Mouse (Mus musculus) heart, embryonic 13.5 days (tissue): ENCODE measurements around the gene Col4a1. TPM values are rescaled to one million over a fixed set of nuclear protein-coding genes. Genes with fewer than 3 reads are reported as not detected.

Source experiments
- ATAC-seq: fragments of 200-750 bp; cut with Nextera tagmentation; 2 replicates; pipeline ENCODE4 v1.8.0; 2017; ENCODE audit warnings: moderate TSS enrichment; ENCODE audit not compliant: insufficient number of reproducible peaks, low FRiP score, low TSS enrichment; ENCODE audit errors: extremely low read depth
- H3K27ac ChIP-seq: fragments of 300-500 bp; sonication (generic); replicated peaks from 2 replicates; pipeline ENCODE4 v1.5.1; 2015; ENCODE audit warnings: moderate library complexity, mild to moderate bottlenecking, inconsistent platforms
- H3K27me3 ChIP-seq: fragments of 300-500 bp; sonication (generic); replicated peaks from 2 replicates; pipeline ENCODE4 v1.6.1; 2015; ENCODE audit warnings: mild to moderate bottlenecking, inconsistent platforms
- H3K36me3 ChIP-seq: fragments of 300-500 bp; sonication (generic); 2 replicates; pipeline ENCODE4 v1.6.1; 2015; ENCODE audit warnings: mild to moderate bottlenecking, inconsistent platforms
- H3K4me1 ChIP-seq: fragments of 300-500 bp; sonication (generic); 2 replicates; pipeline ENCODE4 v1.6.1; 2015; ENCODE audit warnings: inconsistent platforms
- H3K4me2 ChIP-seq: fragments of 300-500 bp; sonication (generic); 2 replicates; pipeline ENCODE4 v1.6.1; 2015; ENCODE audit warnings: inconsistent platforms, mild to moderate bottlenecking, moderate library complexity
- H3K4me3 ChIP-seq: fragments of 300-500 bp; sonication (generic); 2 replicates; pipeline ENCODE4 v1.5.1; 2015; ENCODE audit warnings: moderate library complexity, mild to moderate bottlenecking, inconsistent platforms
- H3K9ac ChIP-seq: fragments of 300-500 bp; sonication (generic); 2 replicates; pipeline ENCODE4 v1.6.1; 2015; ENCODE audit warnings: inconsistent platforms, mild to moderate bottlenecking, moderate library complexity
- H3K9me3 ChIP-seq: fragments of 300-500 bp; sonication (generic); 2 replicates; pipeline ENCODE4 v1.6.1; 2016; ENCODE audit warnings: inconsistent platforms
- WGBS: fragments of 180-500 bp; shearing (Covaris S2); methylation state at CpG from one replicate; pipeline ENCODE4 v1.1.7; 2015; ENCODE audit warnings: mixed read lengths; 5-methylcytosine and 5-hydroxymethylcytosine counted together
- polyA plus RNA-seq: library from polyadenylated mRNA; unstranded; fragments of >200 nt; fragmentation: Nextera tagmentation; extraction: Ambion mirVana; gene quantifications from 2 replicates; pipeline ENCODE4 v1.2.1, GENCODE M21; 2015

Col4a1 gene
- polyA plus RNA-seq, 1 experiment from 2014 or later: 164 TPM

GRCm38 (mm10) chr8:11253556-11253955 lies 59.1 kb downstream of the Col4a1 start:
- 50% methylated on average over 1 of the region's 1 CpGs for WGBS
- Histone ChIP-seq H3K9ac (0 out of 2 replicates have a peak overlapping the region, but pooled peaks have one; percentile 37), H3K27ac (peak overlapping the region; percentile 79), H3K9me3 (no peaks in the 10 kb centered on the region), H3K4me2 (no peak overlapping the region), H3K36me3 (no peaks in the 10 kb centered on the region), H3K4me3 (no peak overlapping the region), H3K4me1 (peaks cover 97% of the 10 kb centered on the region), H3K27me3 (no peaks in the 10 kb centered on the region)
- ATAC-seq: no peak

GRCm38 (mm10) chr8:11253041-11253440 lies 59.6 kb downstream of the Col4a1 start:
- Histone ChIP-seq H3K4me1 (peaks cover 95% of the 10 kb centered on the region), H3K4me2 (peak overlapping the region; percentile 32; the same call in 1 of the 2 replicates), H3K27ac (peak overlapping the region; percentile 79), H3K4me3 (no peak overlapping the region), H3K36me3 (no peaks in the 10 kb centered on the region), H3K9me3 (no peaks in the 10 kb centered on the region), H3K27me3 (no peaks in the 10 kb centered on the region), H3K9ac (0 out of 2 replicates have a peak overlapping the region, but pooled peaks have one; percentile 37)
- WGBS: 71% methylated on average over 10 of the region's 10 CpGs
- no peak for ATAC-seq

GRCm38 (mm10) chr8:11252235-11252774 lies 60.3 kb downstream of the Col4a1 start:
- peak; percentile 63; the same call in 1 of the 2 replicates for ATAC-seq
- Histone ChIP-seq H3K4me1 (peaks cover 88% of the 10 kb centered on the region), H3K36me3 (no peaks in the 10 kb centered on the region; the same call in 1 of the 2 replicates)

GRCm38 (mm10) chr8:11250149-11250548 lies 62.5 kb downstream of the Col4a1 start:
- 60% methylated on average over 8 of the region's 8 CpGs for WGBS
- Histone ChIP-seq H3K27ac (peak overlapping the region; percentile 66), H3K4me3 (no peak overlapping the region), H3K9me3 (no peaks in the 10 kb centered on the region), H3K4me2 (no peak overlapping the region), H3K9ac (0 out of 2 replicates have a peak overlapping the region, but pooled peaks have one; percentile 8), H3K36me3 (peaks cover 21% of the 10 kb centered on the region), H3K4me1 (peaks cover 70% of the 10 kb centered on the region), H3K27me3 (no peaks in the 10 kb centered on the region)
- ATAC-seq: no peak

More at GRCm38 (mm10) chr8:11252235-11252774, 60.3 kb downstream of the Col4a1 start:
- 18% methylated on average over 7 of the region's 7 CpGs for WGBS
- Histone ChIP-seq H3K27ac (peak overlapping the region; percentile 79), H3K9me3 (no peaks in the 10 kb centered on the region), H3K27me3 (no peaks in the 10 kb centered on the region), H3K4me3 (no peak overlapping the region), H3K9ac (no peak overlapping the region), H3K4me2 (peak overlapping the region; percentile 32)

- 32% methylated on average over 7 of the region's 7 CpGs for WGBS
- ATAC-seq: no peak
Measured at GRCm38 (mm10) chr8:11249541-11250058, 63.0 kb downstream of the Col4a1 start.

GRCm38 (mm10) chr8:11248712-11249111 lies 63.9 kb downstream of the Col4a1 start:
- Histone ChIP-seq H3K4me3 (no peak overlapping the region), H3K27me3 (no peaks in the 10 kb centered on the region), H3K27ac (0 out of 2 replicates have a peak overlapping the region, but pooled peaks have one; percentile 15), H3K4me1 (peaks cover 56% of the 10 kb centered on the region), H3K4me2 (no peak overlapping the region), H3K36me3 (peaks cover 35% of the 10 kb centered on the region), H3K9me3 (no peaks in the 10 kb centered on the region), H3K9ac (no peak overlapping the region)
- 38% methylated on average over 7 of the region's 7 CpGs for WGBS
- no peak for ATAC-seq

More at GRCm38 (mm10) chr8:11249541-11250058, 63.0 kb downstream of the Col4a1 start:
- peaks cover 65% of the 10 kb centered on the region for H3K4me1 ChIP-seq
- H3K4me2 ChIP-seq: no peak overlapping the region; the same call in 1 of the 2 replicates
- no peak overlapping the region for H3K9ac ChIP-seq
- no peaks in the 10 kb centered on the region for H3K27me3 ChIP-seq
- H3K4me3 ChIP-seq: no peak overlapping the region
- peak overlapping the region; percentile 66 for H3K27ac ChIP-seq
- peaks cover 26% of the 10 kb centered on the region for H3K36me3 ChIP-seq
- H3K9me3 ChIP-seq: no peaks in the 10 kb centered on the region

- H3K9ac ChIP-seq: no peak overlapping the region
- H3K4me1 ChIP-seq: 0 out of 2 replicates have a peak, but pooled peaks cover 3% of the 10 kb centered on the region
- H3K27me3 ChIP-seq: no peaks in the 10 kb centered on the region
- H3K9me3 ChIP-seq: no peaks in the 10 kb centered on the region
- H3K4me3 ChIP-seq: no peak overlapping the region
- WGBS: 61% methylated on average over 2 of the region's 2 CpGs
- ATAC-seq: no peak
- H3K27ac ChIP-seq: no peak overlapping the region
- no peak overlapping the region for H3K4me2 ChIP-seq
- H3K36me3 ChIP-seq: peaks cover 99% of the 10 kb centered on the region
Measured at GRCm38 (mm10) chr8:11241488-11241887, 71.1 kb downstream of the Col4a1 start.

- H3K9me3 ChIP-seq: no peaks in the 10 kb centered on the region
- H3K27me3 ChIP-seq: no peaks in the 10 kb centered on the region
- no peak overlapping the region for H3K4me2 ChIP-seq
- no peak overlapping the region for H3K4me3 ChIP-seq
- no peak overlapping the region for H3K27ac ChIP-seq
- ATAC-seq: no peak
- H3K36me3 ChIP-seq: peaks cover 94% of the 10 kb centered on the region
- H3K9ac ChIP-seq: no peak overlapping the region
- 84% methylated on average over 6 of the region's 6 CpGs for WGBS
- H3K4me1 ChIP-seq: peaks cover 7% of the 10 kb centered on the region; the same call in 1 of the 2 replicates
Measured at GRCm38 (mm10) chr8:11234879-11235210, 77.8 kb downstream of the Col4a1 start.

GRCm38 (mm10) chr8:11234151-11234878 lies 78.3 kb downstream of the Col4a1 start:
- Histone ChIP-seq H3K9ac (no peak overlapping the region), H3K4me2 (no peak overlapping the region), H3K36me3 (peaks cover 94% of the 10 kb centered on the region), H3K27ac (no peak overlapping the region), H3K4me1 (peaks cover 7% of the 10 kb centered on the region; the same call in 1 of the 2 replicates), H3K4me3 (no peak overlapping the region), H3K27me3 (no peaks in the 10 kb centered on the region), H3K9me3 (no peaks in the 10 kb centered on the region)
- no peak for ATAC-seq
- 41% methylated on average over 10 of the region's 10 CpGs for WGBS

- no peaks in the 10 kb centered on the region for H3K27me3 ChIP-seq
- no peak overlapping the region for H3K27ac ChIP-seq
- no peak overlapping the region for H3K4me3 ChIP-seq
- no peak for ATAC-seq
- peaks cover 94% of the 10 kb centered on the region for H3K36me3 ChIP-seq
- peaks cover 7% of the 10 kb centered on the region; the same call in 1 of the 2 replicates for H3K4me1 ChIP-seq
- WGBS: 72% methylated on average over 4 of the region's 4 CpGs
- no peak overlapping the region for H3K4me2 ChIP-seq
- no peak overlapping the region for H3K9ac ChIP-seq
- no peaks in the 10 kb centered on the region for H3K9me3 ChIP-seq
Measured at GRCm38 (mm10) chr8:11233009-11233408, 79.6 kb downstream of the Col4a1 start.

- no peak overlapping the region for H3K9ac ChIP-seq
- H3K4me1 ChIP-seq: peaks cover 7% of the 10 kb centered on the region; the same call in 1 of the 2 replicates
- 62% methylated on average over 4 of the region's 4 CpGs for WGBS
- H3K27ac ChIP-seq: no peak overlapping the region
- no peak overlapping the region for H3K4me3 ChIP-seq
- no peaks in the 10 kb centered on the region for H3K27me3 ChIP-seq
- peaks cover 94% of the 10 kb centered on the region for H3K36me3 ChIP-seq
- no peaks in the 10 kb centered on the region for H3K9me3 ChIP-seq
- no peak for ATAC-seq
- H3K4me2 ChIP-seq: no peak overlapping the region
Measured at GRCm38 (mm10) chr8:11230277-11230676, 82.3 kb downstream of the Col4a1 start.
